Mouse (Mus musculus) kidney, embryonic 16.5 days (tissue): ENCODE data around the gene Traf3ip3. TPM values are rescaled to one million over a fixed set of nuclear protein-coding genes. Genes with fewer than 3 reads are reported as not detected.

Experiments used
- ATAC-seq: fragments of 200-750 bp; cut with Nextera tagmentation; 2 replicates; pipeline ENCODE4 v1.8.0; 2017; ENCODE audit warnings: moderate TSS enrichment; ENCODE audit not compliant: low FRiP score, low TSS enrichment
- H3K27ac ChIP-seq: fragments of 300-500 bp; sonication (generic); 2 replicates; pipeline ENCODE4 v1.5.1; 2014; ENCODE audit warnings: low read length
- H3K27me3 ChIP-seq: fragments of 300-500 bp; sonication (generic); 2 replicates; pipeline ENCODE4 v1.6.1; 2014; ENCODE audit warnings: low read length, control low read depth, mixed read lengths; ENCODE audit not compliant: insufficient read depth
- H3K36me3 ChIP-seq: fragments of 300-500 bp; sonication (generic); 2 replicates; pipeline ENCODE4 v1.6.1; 2014; ENCODE audit warnings: low read length, control low read depth, mixed read lengths; ENCODE audit not compliant: insufficient read depth
- H3K4me1 ChIP-seq: fragments of 300-500 bp; sonication (generic); 2 replicates; pipeline ENCODE4 v1.6.1; 2014; ENCODE audit warnings: low read length, control low read depth, mixed read lengths; ENCODE audit not compliant: insufficient read depth
- H3K4me2 ChIP-seq: fragments of 300-500 bp; sonication (generic); replicated peaks from 2 replicates; pipeline ENCODE4 v1.6.1; 2014; ENCODE audit warnings: low read depth, low read length
- H3K4me3 ChIP-seq: fragments of 300-500 bp; sonication (generic); 2 replicates; pipeline ENCODE4 v1.5.1; 2014; ENCODE audit warnings: mild to moderate bottlenecking, low read length
- H3K9ac ChIP-seq: fragments of 300-500 bp; sonication (generic); replicated peaks from 2 replicates; pipeline ENCODE4 v1.6.1; 2014; ENCODE audit warnings: low read length
- H3K9me3 ChIP-seq: fragments of 300-500 bp; sonication (generic); 2 replicates; pipeline ENCODE4 v1.6.1; 2016; ENCODE audit warnings: low read length, control low read depth
- WGBS: fragments of 180-500 bp; shearing (Covaris S2); extraction: QIAGEN DNeasy Blood & Tissue Kit; methylation state at CpG from one replicate; pipeline ENCODE4 v1.1.7; 2014; 5-methylcytosine and 5-hydroxymethylcytosine counted together
- polyA plus RNA-seq: library from polyadenylated mRNA; unstranded; fragments of >200 nt; fragmentation: Nextera tagmentation; extraction: Ambion mirVana; gene quantifications from 2 replicates; pipeline ENCODE4 v1.2.1, GENCODE M21; 2015

Traf3ip3 gene
- polyA plus RNA-seq, 1 experiment from 2014 or later, result 2.1 TPM

DNA sequence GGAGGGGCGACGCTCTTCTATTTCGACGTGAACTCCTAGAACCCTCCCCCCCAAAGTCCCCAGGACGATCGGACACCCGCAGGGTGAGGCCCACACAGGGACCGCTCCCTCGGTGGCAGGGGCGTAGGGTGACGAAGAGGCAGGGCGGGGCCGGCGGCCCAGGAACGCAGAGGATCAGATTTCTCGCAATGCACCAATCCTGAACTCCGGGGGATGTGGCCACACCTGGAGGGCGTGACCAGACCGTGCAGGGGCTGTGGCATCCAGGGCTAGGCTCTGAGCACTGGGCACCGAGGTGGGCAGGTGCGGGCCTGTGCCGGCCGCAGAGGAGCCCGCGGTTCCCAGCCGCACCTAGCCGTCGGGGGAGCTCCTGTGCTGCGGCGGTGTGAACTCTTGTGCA is 48.6 kb downstream of the Traf3ip3 start, which contains the start of gene Irf6:
Gene Irf6 (plus strand): TSS at position 240 of the 400 bp plus-strand sequence.
- Histone ChIP-seq H3K36me3 (no peaks in the 10 kb centered on the region), H3K4me2 (peak within 1 kb of the TSS; percentile 60), H3K4me3 (peak within 1 kb of the TSS; percentile 51), H3K27me3 (peaks cover 21% of the 10 kb centered on the region), H3K27ac (no peak within 1 kb of the TSS), H3K9ac (peak within 1 kb of the TSS; percentile 61), H3K9me3 (no peaks in the 10 kb centered on the region), H3K4me1 (0 out of 2 replicates have a peak, but pooled peaks cover 7% of the 10 kb centered on the region)
- peak; percentile 99 for ATAC-seq
- WGBS, result under 1% methylated on average over 30 of the region's 30 CpGs

DNA sequence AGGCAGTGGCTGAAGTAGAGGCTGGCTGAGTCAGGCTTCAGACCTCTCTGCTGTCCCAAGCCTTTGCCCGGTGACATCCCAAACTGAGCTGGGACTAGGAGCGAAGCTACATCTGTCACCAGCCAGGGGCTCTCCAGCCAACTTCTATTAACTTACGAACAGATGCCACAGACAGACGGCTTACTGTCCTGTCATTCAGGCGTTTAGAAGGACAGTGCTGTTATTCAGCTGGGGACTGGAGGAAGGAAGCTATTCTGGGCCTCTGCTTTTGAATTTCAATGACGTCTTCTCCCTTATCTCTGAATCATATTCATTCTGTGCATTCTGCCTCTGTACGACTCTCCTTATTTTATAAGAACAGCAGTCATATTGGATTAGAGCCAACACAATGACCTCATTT is 50.4 kb downstream of the Traf3ip3 start:
- H3K9me3 ChIP-seq, result no peaks in the 10 kb centered on the region
- H3K4me2 ChIP-seq, result no peak overlapping the region
- no peak overlapping the region for H3K9ac ChIP-seq
- H3K27me3 ChIP-seq, result peaks cover 21% of the 10 kb centered on the region
- no peaks in the 10 kb centered on the region for H3K36me3 ChIP-seq
- WGBS, result 49% methylated on average over 7 of the region's 7 CpGs
- no peak overlapping the region for H3K4me3 ChIP-seq
- no peak for ATAC-seq
- no peak overlapping the region for H3K27ac ChIP-seq
- H3K4me1 ChIP-seq, result 0 out of 2 replicates have a peak, but pooled peaks cover 4% of the 10 kb centered on the region

DNA sequence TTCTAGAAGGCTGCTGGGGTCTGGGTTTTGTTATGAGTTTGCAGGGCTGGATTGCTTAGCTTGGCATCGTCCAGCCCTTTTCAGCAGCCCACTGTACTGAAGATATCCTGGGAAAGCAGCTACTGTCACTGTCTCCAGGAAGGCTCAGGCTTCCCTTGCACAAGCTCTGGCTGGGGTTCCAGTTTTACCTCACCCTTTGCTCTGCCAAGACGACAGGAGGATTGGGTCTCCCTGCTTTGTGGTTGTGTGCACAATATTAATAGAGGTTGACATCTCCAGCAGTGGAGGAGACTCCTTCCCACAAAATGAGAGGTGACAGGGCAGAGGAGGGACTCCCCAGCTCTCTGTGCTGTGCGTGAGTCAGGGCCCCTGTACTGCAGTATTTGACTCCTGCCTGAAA is 52.3 kb downstream of the Traf3ip3 start:
- Histone ChIP-seq H3K4me3 (no peak overlapping the region), H3K36me3 (no peaks in the 10 kb centered on the region), H3K9me3 (no peaks in the 10 kb centered on the region), H3K27ac (no peak overlapping the region), H3K27me3 (peaks cover 17% of the 10 kb centered on the region), H3K4me2 (no peak overlapping the region), H3K4me1 (0 out of 2 replicates have a peak, but pooled peaks cover 2% of the 10 kb centered on the region), H3K9ac (no peak overlapping the region)
- WGBS, result 60% methylated on average over 3 of the region's 3 CpGs
- no peak for ATAC-seq

DNA sequence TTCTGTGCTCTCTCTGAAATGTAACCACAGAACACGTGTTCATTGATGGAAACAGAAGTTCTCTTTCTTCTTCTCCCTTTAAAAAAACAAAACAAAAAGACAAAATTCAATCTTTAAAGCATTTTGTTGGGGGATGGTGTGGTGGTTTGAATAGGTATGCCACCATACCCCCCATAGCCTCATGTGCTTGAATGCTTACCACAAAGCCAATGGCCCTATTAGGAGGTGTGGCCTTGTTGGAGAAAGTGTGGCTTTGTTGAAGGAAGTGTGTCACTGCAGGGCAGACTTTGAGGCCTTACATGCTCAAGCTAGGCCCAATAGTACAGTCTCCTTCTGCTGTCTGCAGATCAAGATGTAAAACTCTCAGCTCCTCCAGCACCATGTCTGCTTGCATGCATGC is 55.1 kb downstream of the Traf3ip3 start:
- Histone ChIP-seq H3K4me1 (no peaks in the 10 kb centered on the region), H3K4me3 (no peak overlapping the region), H3K9ac (no peak overlapping the region), H3K27me3 (peaks cover 2% of the 10 kb centered on the region; the same call in 1 of the 2 replicates), H3K4me2 (no peak overlapping the region), H3K36me3 (no peaks in the 10 kb centered on the region), H3K27ac (no peak overlapping the region), H3K9me3 (no peaks in the 10 kb centered on the region)
- WGBS, result 81% methylated on average over 1 of the region's 1 CpGs
- no peak for ATAC-seq

DNA sequence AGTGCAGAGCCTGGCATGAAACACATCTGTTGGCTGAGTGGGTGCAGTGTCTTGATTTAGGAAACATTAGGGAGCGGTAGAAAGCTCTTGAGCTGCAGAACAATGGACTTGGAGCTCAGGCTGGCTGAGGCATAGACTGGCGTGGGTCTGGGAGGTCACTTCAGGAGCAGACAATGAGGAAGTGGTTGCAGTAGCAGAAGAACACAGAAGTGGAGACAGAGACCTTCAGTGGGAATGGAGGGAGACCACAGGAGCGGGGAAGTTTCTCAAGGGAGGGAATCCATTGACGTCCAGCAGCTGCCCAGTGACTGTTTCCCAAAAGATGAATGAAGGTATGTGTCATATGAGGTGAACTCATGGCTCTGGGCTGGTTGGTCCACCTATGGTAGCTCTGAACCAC is 56.4 kb downstream of the Traf3ip3 start:
- Histone ChIP-seq H3K36me3 (no peaks in the 10 kb centered on the region), H3K27ac (no peak overlapping the region), H3K4me1 (no peaks in the 10 kb centered on the region), H3K27me3 (no peaks in the 10 kb centered on the region), H3K9ac (no peak overlapping the region), H3K9me3 (no peaks in the 10 kb centered on the region), H3K4me2 (no peak overlapping the region), H3K4me3 (no peak overlapping the region)
- ATAC-seq, result no peak
- 85% methylated on average over 4 of the region's 4 CpGs for WGBS

DNA sequence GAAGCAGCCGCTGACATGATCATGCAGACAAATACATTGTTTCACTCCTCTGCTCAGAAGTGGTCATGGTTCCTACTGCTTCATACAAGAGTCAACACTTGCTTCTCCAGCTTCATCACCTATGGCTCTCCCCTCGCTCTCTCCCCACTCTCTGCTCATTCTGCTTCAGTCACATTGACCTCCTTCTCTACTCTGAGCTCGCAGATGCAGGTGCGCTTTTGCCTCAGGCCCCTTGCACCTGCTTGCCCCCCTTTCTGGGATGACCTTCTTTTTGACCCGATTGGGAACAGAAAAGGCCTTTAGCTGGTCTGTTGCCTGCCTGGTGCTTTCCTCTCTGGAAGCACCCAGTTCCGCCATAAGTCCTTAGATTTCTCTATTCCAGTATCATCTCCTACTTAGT is 57.0 kb downstream of the Traf3ip3 start:
- no peak overlapping the region for H3K27ac ChIP-seq
- no peak for ATAC-seq
- H3K4me1 ChIP-seq, result no peaks in the 10 kb centered on the region
- H3K4me3 ChIP-seq, result no peak overlapping the region
- no peaks in the 10 kb centered on the region for H3K9me3 ChIP-seq
- no peaks in the 10 kb centered on the region for H3K27me3 ChIP-seq
- H3K36me3 ChIP-seq, result no peaks in the 10 kb centered on the region
- no peak overlapping the region for H3K9ac ChIP-seq
- no peak overlapping the region for H3K4me2 ChIP-seq
- 86% methylated on average over 6 of the region's 6 CpGs for WGBS

DNA sequence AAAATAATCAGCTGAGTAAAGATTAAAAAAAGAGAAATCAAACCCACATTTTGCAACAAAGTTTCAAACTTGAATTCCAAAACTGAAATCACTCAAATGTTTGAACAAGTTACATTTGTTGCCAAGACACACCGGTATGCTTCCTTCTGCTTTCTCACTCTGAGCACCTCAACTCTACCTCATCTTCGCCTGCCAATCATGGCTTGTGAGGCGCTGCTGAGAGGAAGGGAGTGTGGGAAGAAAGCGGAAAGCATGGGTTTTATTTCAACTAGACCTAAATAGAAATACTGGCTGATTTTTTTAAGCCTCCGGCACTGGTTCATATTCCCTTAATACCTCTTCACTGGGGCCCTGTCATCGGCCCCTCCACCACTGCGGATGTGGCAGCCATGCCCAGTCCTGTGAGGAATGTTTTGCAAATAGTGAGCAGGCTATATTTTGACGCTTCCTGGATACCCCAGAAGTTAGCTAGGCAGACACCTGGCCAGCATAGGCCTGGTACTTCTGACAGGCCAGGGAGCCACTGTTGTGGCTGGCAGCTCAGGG is 58.9 kb downstream of the Traf3ip3 start:
- Histone ChIP-seq H3K4me3 (no peak overlapping the region), H3K27me3 (no peaks in the 10 kb centered on the region), H3K27ac (no peak overlapping the region), H3K36me3 (no peaks in the 10 kb centered on the region), H3K4me2 (no peak overlapping the region), H3K9me3 (no peaks in the 10 kb centered on the region), H3K4me1 (peaks cover 7% of the 10 kb centered on the region; the same call in 1 of the 2 replicates), H3K9ac (no peak overlapping the region)
- no peak for ATAC-seq
- WGBS, result 80% methylated on average over 8 of the region's 8 CpGs

DNA sequence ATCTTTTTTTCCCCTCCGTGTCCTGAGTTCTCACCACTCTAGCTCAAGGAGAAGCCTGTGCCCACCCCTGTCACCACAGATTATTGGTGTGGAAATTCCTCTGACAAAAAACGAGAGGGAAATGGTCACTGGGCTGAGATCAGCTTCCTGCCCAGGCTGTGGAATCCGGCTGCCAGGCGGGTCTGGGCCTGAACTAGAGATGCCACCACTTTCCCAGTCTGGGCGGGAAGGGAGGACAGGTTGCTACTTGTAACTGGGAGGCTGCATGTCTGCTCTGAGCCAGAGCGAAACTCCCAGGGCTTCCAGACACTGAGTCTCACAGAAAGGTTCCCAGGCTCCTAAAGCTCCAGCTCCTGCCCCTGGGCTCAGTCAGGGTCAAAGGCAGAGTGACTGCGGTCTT is 60.4 kb downstream of the Traf3ip3 start:
- H3K27me3 ChIP-seq, result no peaks in the 10 kb centered on the region
- no peak overlapping the region for H3K4me2 ChIP-seq
- no peaks in the 10 kb centered on the region for H3K9me3 ChIP-seq
- WGBS, result 66% methylated on average over 7 of the region's 7 CpGs
- H3K36me3 ChIP-seq, result no peaks in the 10 kb centered on the region
- no peak overlapping the region for H3K27ac ChIP-seq
- no peak for ATAC-seq
- no peak overlapping the region for H3K9ac ChIP-seq
- no peak overlapping the region for H3K4me3 ChIP-seq
- peaks cover 7% of the 10 kb centered on the region; the same call in 1 of the 2 replicates for H3K4me1 ChIP-seq

DNA sequence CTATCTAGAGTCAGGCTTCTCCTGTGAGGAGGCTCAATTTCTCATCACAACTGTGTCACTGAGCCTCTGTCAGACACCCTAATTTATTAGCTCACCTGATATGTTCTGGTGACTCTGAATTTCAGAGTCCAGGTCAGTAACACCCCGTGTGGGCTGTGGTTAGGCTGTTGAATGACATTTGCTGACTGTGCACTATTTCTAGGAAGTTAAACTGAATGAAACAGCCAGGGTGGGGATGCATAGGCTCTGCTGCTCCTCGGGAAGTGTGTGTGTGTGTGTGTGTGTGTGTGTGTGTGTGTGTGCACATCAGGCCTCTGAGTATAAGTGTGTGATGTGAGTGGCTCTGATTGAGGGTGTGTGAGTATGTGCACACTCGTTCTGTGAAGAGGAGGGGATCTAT is 62.8 kb downstream of the Traf3ip3 start:
- Histone ChIP-seq H3K4me2 (no peak overlapping the region), H3K4me3 (no peak overlapping the region), H3K36me3 (no peaks in the 10 kb centered on the region), H3K27me3 (no peaks in the 10 kb centered on the region), H3K9ac (no peak overlapping the region), H3K27ac (no peak overlapping the region), H3K4me1 (peaks cover 7% of the 10 kb centered on the region; the same call in 1 of the 2 replicates), H3K9me3 (no peaks in the 10 kb centered on the region)
- WGBS, result 24% methylated on average over 3 of the region's 3 CpGs
- peak; percentile 35; the same call in 1 of the 2 replicates for ATAC-seq

DNA sequence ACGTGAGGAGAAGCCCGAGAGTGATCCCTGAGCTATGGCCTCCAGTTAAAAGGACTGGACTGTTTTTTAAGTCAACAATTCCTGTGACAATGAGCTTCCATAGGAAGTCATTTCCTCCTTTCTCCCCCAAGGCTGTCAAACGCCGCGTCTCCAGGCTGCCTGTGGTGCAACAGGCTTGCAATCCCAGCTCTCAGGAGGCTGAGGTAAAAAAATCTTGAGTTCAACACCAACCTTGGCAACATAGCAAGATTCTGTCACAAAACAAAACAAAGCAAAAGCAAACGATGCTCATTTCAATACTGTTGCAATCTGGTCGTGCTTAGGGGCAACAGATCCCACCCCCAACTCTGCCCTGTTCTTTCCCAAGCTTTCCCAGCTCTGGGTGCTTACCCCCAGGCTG is 63.4 kb downstream of the Traf3ip3 start:
- Histone ChIP-seq H3K9ac (no peak overlapping the region), H3K27ac (no peak overlapping the region), H3K4me1 (peaks cover 7% of the 10 kb centered on the region; the same call in 1 of the 2 replicates), H3K4me3 (no peak overlapping the region), H3K9me3 (no peaks in the 10 kb centered on the region), H3K36me3 (no peaks in the 10 kb centered on the region), H3K4me2 (no peak overlapping the region), H3K27me3 (no peaks in the 10 kb centered on the region)
- WGBS, result 12% methylated on average over 7 of the region's 7 CpGs
- no peak for ATAC-seq
